Mouse (Mus musculus) liver, postnatal 0 days (tissue): ENCODE measurements around the gene Ccdc88c.

ENCODE experiments used
- CTCF ChIP-seq: sonication (generic); IDR thresholded peaks from 2 replicates; pipeline ENCODE4 v1.5.1; 2016; ENCODE audit warnings: antibody characterized with exemption, low read depth
- EP300 ChIP-seq: IDR thresholded peaks from 2 replicates; pipeline ENCODE4 v1.6.1; 2016; ENCODE audit warnings: antibody characterized with exemption, low read depth, mild to moderate bottlenecking

DNA sequence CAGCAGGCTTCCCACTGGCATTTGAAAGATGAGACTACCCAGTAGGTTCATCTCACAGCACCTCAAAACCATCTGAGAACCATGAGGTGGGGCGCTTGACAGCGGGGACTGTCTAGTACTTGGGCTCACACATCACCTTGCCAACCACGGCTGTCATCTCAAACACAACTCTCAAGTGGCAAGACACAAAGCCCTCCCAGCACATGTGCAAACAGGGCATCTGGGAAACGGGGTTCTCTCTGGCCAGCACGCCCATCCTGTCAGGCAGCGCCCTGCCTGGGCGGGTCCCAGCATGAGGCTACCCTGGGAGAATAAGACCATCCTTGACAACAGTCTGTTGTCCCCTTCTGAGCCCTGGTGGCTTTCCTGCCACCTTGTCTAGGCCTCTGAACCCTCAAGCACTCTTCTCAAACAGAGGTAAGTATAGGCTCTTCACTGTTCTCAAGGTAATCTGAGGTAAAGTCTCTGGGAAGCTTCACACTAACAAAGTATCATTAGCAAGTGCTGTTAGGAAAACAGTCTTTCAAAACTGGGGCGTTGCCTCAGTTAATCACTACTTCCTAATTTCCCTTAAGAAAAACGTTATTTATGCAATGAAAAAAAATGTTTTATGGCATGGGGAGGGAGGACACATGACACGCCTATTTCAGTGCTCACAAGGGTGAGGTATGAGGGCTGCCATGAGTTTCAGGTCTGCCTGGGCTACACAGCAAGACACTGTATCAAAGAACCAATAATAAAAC lies 43.6 kb downstream of the Ccdc88c start:
- TF ChIP-seq CTCF: no peak
- TF ChIP-seq EP300: no peak
